Mouse (Mus musculus) cerebellum, adult 2 months (tissue): ENCODE data around the gene Cfap45.

Experiments
- CTCF ChIP-seq: fragments of 200-500 bp; IDR thresholded peaks from 2 replicates; pipeline ENCODE4 v1.5.1; 2011; ENCODE audit warnings: low read depth, mild to moderate bottlenecking, control low read depth, low read length, moderate library complexity, borderline replicate concordance; ENCODE audit not compliant: insufficient read depth
- POLR2A ChIP-seq: fragments of 200-500 bp; IDR thresholded peaks from 2 replicates; pipeline ENCODE4 v1.6.1; 2011; ENCODE audit warnings: low read length, control low read depth, borderline replicate concordance; ENCODE audit not compliant: insufficient read depth

GRCm38 (mm10) chr1:172515396-172515795 is 5.2 kb upstream of the Cfap45 start:
- TF ChIP-seq CTCF (no peak), POLR2A (no peak)
